Mouse (Mus musculus) common myeloid progenitor, adult 5-6 weeks (primary cell): ENCODE results near the gene Ghitm. TPM values are rescaled to one million over a fixed set of nuclear protein-coding genes. Genes with fewer than 3 reads are reported as not detected.
"Not testable (repeated sequence)": the region's sequence is repeated elsewhere in the genome, so short reads cannot be mapped to it uniquely, and the experiment has no call there.

ENCODE experiments used
- ATAC-seq: replicated peaks from 2 replicates; pipeline ENCODE4 v1.8.0; 2016; ENCODE audit warnings: low read depth, mild to moderate bottlenecking, moderate TSS enrichment, inconsistent platforms; ENCODE audit not compliant: poor library complexity, severe bottlenecking
- total RNA-seq: library from RNA; stranded (forward); fragments of 200-1000, 187-1606 nt; gene quantifications from 2 replicates; pipeline ENCODE4 v1.2.3, GENCODE M21; 2017

Gene Ghitm
- 111 and 123 TPM in 2 replicates for total RNA-seq

GRCm38 (mm10) chr14:37135127-37135593, at the start of gene Ghitm:
TSS of gene Ghitm (minus strand) at chr14:37135272.
- peak; percentile 95 for ATAC-seq

- no peak for ATAC-seq
These were observed 49.8 kb upstream of the Ghitm start for GRCm38 (mm10) chr14:37184871-37185270.

GRCm38 (mm10) chr14:37174484-37174883, 39.4 kb upstream of the Ghitm start:
- 0 out of 2 replicates have a peak, but pooled peaks have one; percentile 62 for ATAC-seq

GRCm38 (mm10) chr14:37165266-37165926, 30.3 kb upstream of the Ghitm start:
- peak; percentile 87 for ATAC-seq

- ATAC-seq: peak; percentile 46
These were observed 29.4 kb upstream of the Ghitm start for GRCm38 (mm10) chr14:37164392-37165032.

GRCm38 (mm10) chr14:37163277-37163956, 28.3 kb upstream of the Ghitm start:
- peak; percentile 67 for ATAC-seq

- no peak for ATAC-seq
These were observed 19.3 kb upstream of the Ghitm start for GRCm38 (mm10) chr14:37154391-37154790.

- ATAC-seq: no peak
These were observed 4.1 kb upstream of the Ghitm start for GRCm38 (mm10) chr14:37139051-37139710.

- ATAC-seq: not testable (repeated sequence)
These were observed 2.5 kb upstream of the Ghitm start for GRCm38 (mm10) chr14:37137596-37137995.

- ATAC-seq: no peak
These were observed 1.0 kb upstream of the Ghitm start for GRCm38 (mm10) chr14:37136110-37136509.

GRCm38 (mm10) chr14:37135671-37136070, 599 bp upstream of the Ghitm start:
- peak; percentile 15; the same call in 1 of the 2 replicates for ATAC-seq

GRCm38 (mm10) chr14:37134304-37135126, 557 bp downstream of the Ghitm start:
- ATAC-seq: peak; percentile 50

GRCm38 (mm10) chr14:37127652-37128051, 7.4 kb downstream of the Ghitm start:
- ATAC-seq: peak; percentile 80; the same call in 1 of the 2 replicates

GRCm38 (mm10) chr14:37119233-37119632, 15.8 kb downstream of the Ghitm start:
- no peak for ATAC-seq

GRCm38 (mm10) chr14:37113922-37114321, 21.1 kb downstream of the Ghitm start, which contains the start of gene 2610528A11Rik:
TSS of gene 2610528A11Rik (minus strand) at chr14:37114022.
- ATAC-seq: no peak

GRCm38 (mm10) chr14:37112931-37113330, 22.1 kb downstream of the Ghitm start:
- ATAC-seq: no peak

- ATAC-seq: 0 out of 2 replicates have a peak, but pooled peaks have one; percentile 47
These were observed 23.7 kb downstream of the Ghitm start for GRCm38 (mm10) chr14:37111371-37111770.

- ATAC-seq: no peak
These were observed 24.6 kb downstream of the Ghitm start for GRCm38 (mm10) chr14:37110456-37110855.

- ATAC-seq: 0 out of 2 replicates have a peak, but pooled peaks have one; percentile 8
These were observed 25.1 kb downstream of the Ghitm start for GRCm38 (mm10) chr14:37109975-37110374.
